Mouse (Mus musculus): Measurements from ENCODE around the gene Pcnx2.

Gene Pcnx2

DNA sequence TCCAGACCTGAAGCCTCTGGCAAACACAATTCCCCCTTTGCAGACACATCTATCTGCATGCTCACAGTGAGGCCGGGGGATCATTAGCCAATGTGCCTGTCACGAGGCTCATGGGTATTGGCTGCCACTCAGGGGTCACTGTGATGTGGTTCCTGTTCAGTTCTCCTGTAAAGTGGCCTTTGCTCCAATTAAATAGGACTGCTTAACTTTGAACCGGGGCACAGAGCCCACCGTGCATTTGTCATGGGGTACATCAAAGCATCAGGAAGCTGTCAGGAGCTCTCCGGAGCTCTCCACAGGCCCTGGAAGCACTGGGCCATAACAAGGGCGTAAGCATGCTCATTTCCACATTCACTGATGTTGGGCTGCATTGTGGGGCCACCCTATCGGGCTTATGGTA, 181.5 kb downstream of the Pcnx2 start:
- in situ Hi-C loops (cut with MboI): no loop called here

DNA sequence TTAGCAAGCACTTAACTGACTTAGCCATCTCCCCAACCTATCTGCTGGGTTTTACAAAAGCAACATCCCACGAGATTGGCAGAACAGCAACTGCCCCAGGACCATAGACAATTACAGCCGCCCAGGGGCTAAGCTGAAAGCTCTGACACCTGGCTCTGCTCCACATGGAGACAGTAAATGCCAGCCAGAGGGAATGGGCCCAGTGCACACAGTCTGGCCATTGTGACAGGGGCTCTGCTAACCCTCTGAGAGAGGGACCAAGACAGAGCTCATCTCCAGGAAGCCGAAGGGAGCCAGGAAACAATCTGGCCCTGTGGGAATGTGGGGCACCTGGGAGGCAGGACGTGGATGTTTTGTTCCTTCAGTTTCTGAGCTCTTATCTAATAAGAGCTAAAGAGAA, 181.9 kb downstream of the Pcnx2 start:
- in situ Hi-C loops (cut with MboI): no loop called here

DNA sequence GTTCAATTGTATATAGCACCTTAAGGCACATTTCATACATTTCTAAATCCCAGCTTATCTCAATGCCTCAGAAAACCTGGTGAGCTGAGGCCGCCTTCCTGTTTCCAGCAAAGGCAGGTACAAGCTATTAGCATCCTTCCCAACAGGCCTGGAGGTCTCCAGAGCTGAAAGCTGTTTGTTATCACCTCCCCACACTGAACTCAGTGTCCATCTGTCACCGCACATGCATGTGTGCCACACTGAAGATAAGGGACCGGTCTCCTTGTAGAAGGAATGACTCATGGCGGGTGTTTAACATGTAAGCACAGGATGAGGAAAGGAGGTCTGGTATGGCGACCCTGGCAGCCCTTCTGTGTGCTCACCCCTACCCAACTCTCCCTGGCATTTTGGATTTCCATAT, 186.6 kb downstream of the Pcnx2 start:
- in situ Hi-C loops (cut with MboI): no loop called here

DNA sequence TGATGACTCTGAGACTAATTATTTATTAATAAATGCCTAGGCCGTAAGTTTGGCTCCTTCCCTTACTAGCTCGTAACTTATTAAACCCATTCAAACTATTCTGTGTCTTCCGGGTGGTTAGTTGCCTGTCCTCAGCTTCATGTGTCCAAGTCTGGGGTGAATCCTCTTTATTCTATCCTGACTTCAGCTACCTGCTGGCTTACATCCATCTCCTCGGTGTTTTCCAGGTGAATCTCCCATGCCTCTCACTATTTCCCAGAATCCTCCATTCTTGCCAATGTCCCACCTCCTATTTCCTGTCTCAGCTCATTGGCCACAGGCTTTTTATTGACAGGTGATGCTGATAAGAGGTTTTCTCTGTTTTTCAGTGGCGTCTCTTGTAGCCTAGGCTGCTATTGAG, 188.9 kb downstream of the Pcnx2 start:
- in situ Hi-C loops (cut with MboI): no loop called here

DNA sequence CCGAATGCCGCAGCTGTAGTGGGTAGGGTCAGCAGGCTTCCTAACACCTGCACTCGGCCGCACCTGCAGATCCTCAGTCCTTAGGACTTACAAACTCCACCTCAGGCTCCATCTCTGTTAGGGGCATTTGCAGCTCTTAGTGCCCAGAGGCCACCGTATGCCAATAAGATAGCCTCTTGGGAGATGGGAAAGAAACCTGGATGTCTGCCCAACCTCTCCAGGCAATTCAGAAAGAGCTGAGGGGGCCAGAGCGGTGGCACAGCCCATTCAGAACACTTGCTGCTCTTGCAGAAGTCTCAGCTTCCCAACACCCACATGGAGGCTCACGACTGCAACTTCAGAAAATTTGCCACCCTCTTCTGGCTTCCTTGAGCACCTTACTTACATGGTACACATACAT, 192.3 kb downstream of the Pcnx2 start:
- in situ Hi-C loops (cut with MboI): no loop called here

DNA sequence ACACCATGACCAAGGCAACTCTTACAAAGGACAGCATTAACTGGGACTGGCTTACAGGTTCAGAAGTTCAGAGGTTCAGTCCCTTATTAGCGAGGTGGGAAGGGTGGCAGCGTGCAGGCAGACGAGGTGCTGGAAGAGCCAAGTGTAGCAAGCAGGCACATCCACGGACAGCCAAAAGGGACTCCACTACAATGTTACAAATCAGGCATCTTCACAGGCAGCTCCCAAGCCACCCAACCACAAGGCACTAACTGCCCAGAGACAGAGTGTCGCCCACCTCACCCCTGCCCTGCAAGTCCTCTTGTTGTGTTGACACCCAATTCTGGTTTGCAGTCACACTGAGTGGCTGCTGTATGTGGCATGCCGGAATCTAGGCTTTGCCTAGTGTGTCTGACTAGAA, 193.7 kb downstream of the Pcnx2 start:
- in situ Hi-C loops (cut with MboI): no loop called here

DNA sequence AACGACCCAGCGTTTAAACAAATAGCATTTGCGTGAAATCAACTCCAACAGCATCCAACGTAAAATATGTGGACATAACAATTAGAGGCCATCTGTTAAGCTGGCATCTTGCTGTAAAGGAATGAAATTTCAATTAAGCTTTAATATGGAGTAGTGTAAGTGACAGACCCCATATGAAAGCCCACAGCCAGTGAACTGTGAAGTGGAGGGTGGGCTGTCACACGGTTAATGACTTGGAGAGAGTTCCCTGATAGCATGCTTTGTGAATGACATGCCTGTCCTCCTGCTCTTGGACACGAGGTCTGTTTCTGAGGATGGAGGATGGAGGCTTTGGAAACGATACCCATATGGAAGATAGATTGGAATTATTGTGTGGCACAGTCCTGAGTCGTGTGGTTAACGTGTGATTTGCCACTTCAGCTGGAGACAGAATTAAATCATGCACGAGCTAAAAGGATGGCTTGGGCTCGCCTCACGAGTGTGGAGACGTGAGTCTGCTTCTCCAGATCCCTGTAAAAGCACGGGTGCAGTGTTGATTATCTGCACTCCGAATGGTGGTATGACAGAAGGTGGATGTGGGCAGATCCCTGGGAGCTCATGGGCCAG, 195.1 kb downstream of the Pcnx2 start:
- in situ Hi-C loops (cut with MboI): no loop called here
